Mouse (Mus musculus) midbrain, embryonic 12.5 days (tissue): ENCODE data around the gene Smyd2. TPM values are rescaled to one million over a fixed set of nuclear protein-coding genes. Genes with fewer than 3 reads are reported as not detected.

Source experiments
- ATAC-seq: fragments of 200-750 bp; cut with Nextera tagmentation; 2 replicates; pipeline ENCODE4 v1.8.0; 2017; ENCODE audit warnings: low read depth, moderate TSS enrichment, moderate library complexity; ENCODE audit not compliant: low FRiP score
- H3K27ac ChIP-seq: fragments of 300-500 bp; sonication (generic); replicated peaks from 2 replicates; pipeline ENCODE4 v1.5.1; 2016; ENCODE audit warnings: mild to moderate bottlenecking
- H3K27me3 ChIP-seq: fragments of 300-500 bp; sonication (generic); 2 replicates; pipeline ENCODE4 v1.6.1; 2016; ENCODE audit warnings: mild to moderate bottlenecking
- H3K36me3 ChIP-seq: fragments of 300-500 bp; sonication (generic); 2 replicates; pipeline ENCODE4 v1.6.1; 2016
- H3K4me1 ChIP-seq: fragments of 300-500 bp; sonication (generic); 2 replicates; pipeline ENCODE4 v1.6.1; 2016
- H3K4me2 ChIP-seq: fragments of 300-500 bp; sonication (generic); replicated peaks from 2 replicates; pipeline ENCODE4 v1.6.1; 2016; ENCODE audit warnings: mild to moderate bottlenecking, moderate library complexity
- H3K4me3 ChIP-seq: fragments of 300-500 bp; sonication (generic); 2 replicates; pipeline ENCODE4 v1.5.1; 2016; ENCODE audit warnings: mild to moderate bottlenecking
- H3K9ac ChIP-seq: fragments of 300-500 bp; sonication (generic); replicated peaks from 2 replicates; pipeline ENCODE4 v1.6.1; 2016; ENCODE audit warnings: mild to moderate bottlenecking, moderate library complexity
- H3K9me3 ChIP-seq: fragments of 300-500 bp; sonication (generic); 2 replicates; pipeline ENCODE4 v1.6.1; 2016; ENCODE audit warnings: mild to moderate bottlenecking
- WGBS: fragments of 180-500 bp; shearing (Covaris S2); methylation state at CpG from one replicate; pipeline ENCODE4 v1.1.7; 2016; 5-methylcytosine and 5-hydroxymethylcytosine counted together
- polyA plus RNA-seq: library from polyadenylated mRNA; unstranded; fragments of >200 nt; fragmentation: Nextera tagmentation; extraction: Ambion mirVana; gene quantifications from 2 replicates; pipeline ENCODE4 v1.2.1, GENCODE M21; 2016

The Smyd2 gene
- polyA plus RNA-seq, 1 experiment from 2014 or later: 44.1 TPM

- Histone ChIP-seq H3K36me3 (no peaks in the 10 kb centered on the region), H3K9ac (no peak overlapping the region), H3K4me2 (no peak overlapping the region), H3K27me3 (no peaks in the 10 kb centered on the region), H3K4me1 (peaks cover 4% of the 10 kb centered on the region; the same call in 1 of the 2 replicates), H3K4me3 (no peak overlapping the region), H3K27ac (no peak overlapping the region), H3K9me3 (no peaks in the 10 kb centered on the region)
- no peak for ATAC-seq
- WGBS: 92% methylated on average over 18 of the region's 18 CpGs
These were observed 52.4 kb downstream of the Smyd2 start for GRCm38 (mm10) chr1:189869651-189870270.

- no peak overlapping the region for H3K9ac ChIP-seq
- whole genome bisulfite sequencing: 83% methylated on average over 10 of the region's 10 CpGs
- no peak overlapping the region for H3K4me3 ChIP-seq
- no peak for ATAC-seq
- no peak overlapping the region for H3K27ac ChIP-seq
- no peaks in the 10 kb centered on the region for H3K27me3 ChIP-seq
- H3K4me2 ChIP-seq: no peak overlapping the region
- peaks cover 4% of the 10 kb centered on the region; the same call in 1 of the 2 replicates for H3K4me1 ChIP-seq
- no peaks in the 10 kb centered on the region for H3K9me3 ChIP-seq
- H3K36me3 ChIP-seq: no peaks in the 10 kb centered on the region
These were observed 54.1 kb downstream of the Smyd2 start for GRCm38 (mm10) chr1:189868036-189868435.

GRCm38 (mm10) chr1:189867497-189867896, 54.7 kb downstream of the Smyd2 start:
- Histone ChIP-seq H3K36me3 (no peaks in the 10 kb centered on the region), H3K9me3 (no peaks in the 10 kb centered on the region), H3K4me1 (peaks cover 4% of the 10 kb centered on the region; the same call in 1 of the 2 replicates), H3K9ac (no peak overlapping the region), H3K4me2 (no peak overlapping the region), H3K4me3 (no peak overlapping the region), H3K27ac (no peak overlapping the region), H3K27me3 (no peaks in the 10 kb centered on the region)
- 74% methylated on average over 9 of the region's 9 CpGs for WGBS
- no peak for ATAC-seq

- WGBS: 74% methylated on average over 5 of the region's 5 CpGs
- H3K4me1 ChIP-seq: peaks cover 4% of the 10 kb centered on the region; the same call in 1 of the 2 replicates
- ATAC-seq: no peak
- H3K27ac ChIP-seq: no peak overlapping the region
- no peak overlapping the region for H3K4me3 ChIP-seq
- no peaks in the 10 kb centered on the region for H3K9me3 ChIP-seq
- H3K9ac ChIP-seq: no peak overlapping the region
- no peaks in the 10 kb centered on the region for H3K36me3 ChIP-seq
- no peak overlapping the region for H3K4me2 ChIP-seq
- no peaks in the 10 kb centered on the region for H3K27me3 ChIP-seq
These were observed 55.1 kb downstream of the Smyd2 start for GRCm38 (mm10) chr1:189867034-189867433.

GRCm38 (mm10) chr1:189866621-189867020, 55.5 kb downstream of the Smyd2 start:
- 88% methylated on average over 6 of the region's 6 CpGs for WGBS
- H3K4me3 ChIP-seq: no peak overlapping the region
- H3K27ac ChIP-seq: no peak overlapping the region

GRCm38 (mm10) chr1:189864846-189865560, 57.2 kb downstream of the Smyd2 start:
- H3K27me3 ChIP-seq: no peaks in the 10 kb centered on the region
- H3K9ac ChIP-seq: no peak overlapping the region
- H3K4me2 ChIP-seq: no peak overlapping the region
- no peaks in the 10 kb centered on the region for H3K36me3 ChIP-seq
- WGBS: 80% methylated on average over 15 of the region's 15 CpGs
- H3K4me1 ChIP-seq: peaks cover 4% of the 10 kb centered on the region; the same call in 1 of the 2 replicates
- H3K9me3 ChIP-seq: no peaks in the 10 kb centered on the region
- 0 out of 2 replicates have a peak overlapping the region, but pooled peaks have one; percentile 20 for H3K27ac ChIP-seq
- H3K4me3 ChIP-seq: no peak overlapping the region
- ATAC-seq: no peak

More at GRCm38 (mm10) chr1:189866621-189867020, 55.5 kb downstream of the Smyd2 start:
- Histone ChIP-seq H3K4me2 (no peak overlapping the region), H3K9ac (no peak overlapping the region), H3K27me3 (no peaks in the 10 kb centered on the region), H3K9me3 (no peaks in the 10 kb centered on the region), H3K36me3 (no peaks in the 10 kb centered on the region), H3K4me1 (peaks cover 4% of the 10 kb centered on the region; the same call in 1 of the 2 replicates)
- no peak for ATAC-seq

GRCm38 (mm10) chr1:189864301-189864700, 57.9 kb downstream of the Smyd2 start:
- Histone ChIP-seq H3K4me2 (no peak overlapping the region), H3K9me3 (no peaks in the 10 kb centered on the region), H3K27ac (peak overlapping the region; percentile 20), H3K4me1 (peaks cover 4% of the 10 kb centered on the region; the same call in 1 of the 2 replicates), H3K27me3 (no peaks in the 10 kb centered on the region), H3K9ac (no peak overlapping the region), H3K36me3 (no peaks in the 10 kb centered on the region), H3K4me3 (no peak overlapping the region)
- WGBS: 77% methylated on average over 9 of the region's 9 CpGs
- no peak for ATAC-seq

- WGBS: 95% methylated on average over 3 of the region's 3 CpGs
- H3K9ac ChIP-seq: no peak overlapping the region
- no peaks in the 10 kb centered on the region for H3K27me3 ChIP-seq
- no peaks in the 10 kb centered on the region for H3K9me3 ChIP-seq
- no peaks in the 10 kb centered on the region for H3K36me3 ChIP-seq
- no peak for ATAC-seq
- H3K4me1 ChIP-seq: peaks cover 4% of the 10 kb centered on the region; the same call in 1 of the 2 replicates
- H3K27ac ChIP-seq: no peak overlapping the region
- no peak overlapping the region for H3K4me3 ChIP-seq
- H3K4me2 ChIP-seq: no peak overlapping the region
These were observed 58.4 kb downstream of the Smyd2 start for GRCm38 (mm10) chr1:189863727-189864126.

- no peak overlapping the region for H3K27ac ChIP-seq
- WGBS: 79% methylated on average over 12 of the region's 12 CpGs
- H3K4me3 ChIP-seq: no peak overlapping the region
- H3K9me3 ChIP-seq: no peaks in the 10 kb centered on the region
- no peak for ATAC-seq
- H3K9ac ChIP-seq: no peak overlapping the region
- no peaks in the 10 kb centered on the region for H3K27me3 ChIP-seq
- no peaks in the 10 kb centered on the region for H3K36me3 ChIP-seq
- peaks cover 6% of the 10 kb centered on the region; the same call in 1 of the 2 replicates for H3K4me1 ChIP-seq
- H3K4me2 ChIP-seq: no peak overlapping the region
These were observed 61.2 kb downstream of the Smyd2 start for GRCm38 (mm10) chr1:189860942-189861315.

- no peak overlapping the region for H3K27ac ChIP-seq
- no peaks in the 10 kb centered on the region for H3K36me3 ChIP-seq
- no peaks in the 10 kb centered on the region for H3K9me3 ChIP-seq
- no peak overlapping the region for H3K4me3 ChIP-seq
- H3K27me3 ChIP-seq: no peaks in the 10 kb centered on the region
- no peak for ATAC-seq
- no peak overlapping the region for H3K9ac ChIP-seq
- H3K4me1 ChIP-seq: peaks cover 6% of the 10 kb centered on the region; the same call in 1 of the 2 replicates
- 86% methylated on average over 17 of the region's 17 CpGs for WGBS
- H3K4me2 ChIP-seq: no peak overlapping the region
These were observed 61.8 kb downstream of the Smyd2 start for GRCm38 (mm10) chr1:189860112-189860941.

GRCm38 (mm10) chr1:189858377-189858776, 63.8 kb downstream of the Smyd2 start:
- no peak overlapping the region for H3K27ac ChIP-seq
- no peaks in the 10 kb centered on the region for H3K36me3 ChIP-seq
- no peak overlapping the region for H3K4me3 ChIP-seq
- no peaks in the 10 kb centered on the region for H3K9me3 ChIP-seq
- no peak overlapping the region for H3K4me2 ChIP-seq
- ATAC-seq: no peak
- H3K27me3 ChIP-seq: no peaks in the 10 kb centered on the region
- H3K9ac ChIP-seq: no peak overlapping the region
- peaks cover 3% of the 10 kb centered on the region; the same call in 1 of the 2 replicates for H3K4me1 ChIP-seq
- 71% methylated on average over 6 of the region's 6 CpGs for WGBS

- Histone ChIP-seq H3K9me3 (no peaks in the 10 kb centered on the region), H3K4me1 (peaks cover 3% of the 10 kb centered on the region; the same call in 1 of the 2 replicates), H3K4me2 (no peak overlapping the region), H3K36me3 (no peaks in the 10 kb centered on the region), H3K4me3 (no peak overlapping the region), H3K27me3 (no peaks in the 10 kb centered on the region), H3K27ac (no peak overlapping the region), H3K9ac (no peak overlapping the region)
- ATAC-seq: no peak
- 95% methylated on average over 5 of the region's 5 CpGs for WGBS
These were observed 66.4 kb downstream of the Smyd2 start for GRCm38 (mm10) chr1:189855739-189856138.
